Mouse (Mus musculus) olfactory bulb, adult 2 months (tissue): ENCODE measurements at regions not wholly inside any gene's neighbourhood (a gene's known extent, or its start where the extent isn't known, plus 50 kb on each side); places are given as distances from the start of the nearest gene placed in this dataset.

Experiments used
- CTCF ChIP-seq: fragments of 200-500 bp; IDR thresholded peaks from 2 replicates; pipeline ENCODE4 v1.5.1; 2012; ENCODE audit warnings: low read depth, mild to moderate bottlenecking, low read length, moderate library complexity; ENCODE audit not compliant: insufficient read depth
- POLR2A ChIP-seq: fragments of 200-500 bp; IDR thresholded peaks from 2 replicates; pipeline ENCODE4 v1.6.1; 2012; ENCODE audit warnings: mild to moderate bottlenecking, low read depth, low read length, moderate library complexity; ENCODE audit not compliant: insufficient read depth

GRCm38 (mm10) chr13:44339061-44339741, 390.1 kb upstream of the Jarid2 start:
- TF ChIP-seq CTCF (no peak), POLR2A (no peak)
